Mouse (Mus musculus): Measurements from ENCODE around the gene Sbf1.

Sbf1 gene

GRCm38 (mm10) chr15:89275497-89275896 lies 39.6 kb downstream of the Sbf1 start:
- DNase-seq = no peak

- no peak for DNase-seq
These were observed 50.6 kb downstream of the Sbf1 start for GRCm38 (mm10) chr15:89264485-89264884.

- no peak for DNase-seq
These were observed 56.1 kb downstream of the Sbf1 start for GRCm38 (mm10) chr15:89258997-89259396.

- no peak for DNase-seq
These were observed 59.8 kb downstream of the Sbf1 start for GRCm38 (mm10) chr15:89255330-89255729.

- DNase-seq = no peak
These were observed 66.0 kb downstream of the Sbf1 start for GRCm38 (mm10) chr15:89249063-89249462.

GRCm38 (mm10) chr15:89241025-89241424 lies 74.1 kb downstream of the Sbf1 start:
- DNase-seq = no peak

- no peak for DNase-seq
These were observed 75.2 kb downstream of the Sbf1 start for GRCm38 (mm10) chr15:89239751-89240392.
